ENCODE assay signal across 8 mouse cellular contexts in genomic region chr7:127677077-127677476, GRCm38 (mm10). TPM values are rescaled to one million over a fixed set of nuclear protein-coding genes. Genes with fewer than 3 reads are reported as not detected.
DNase-seq lines count a peak whose midpoint lies in the region; ATAC-seq lines count a peak whose summit lies in the region.

No protein-coding gene starts in this region.

- 69% methylated on average over 6 of the region's 6 CpGs for WGBS in forebrain, embryonic 11.5 days
- WGBS in forebrain, embryonic 15.5 days: 69% methylated on average over 6 of the region's 6 CpGs
- WGBS in neural tube, embryonic 15.5 days: 73% methylated on average over 6 of the region's 6 CpGs

- H3K4me3 ChIP-seq in forebrain, embryonic 11.5 days (ENCODE audit: low read depth, low read length): no peak overlapping the region
- H3K4me3 ChIP-seq in forebrain, embryonic 15.5 days: no peak overlapping the region
- H3K4me3 ChIP-seq in neural tube, embryonic 15.5 days (replicated peaks): no peak overlapping the region

- no peaks in the 10 kb centered on the region for H3K4me1 ChIP-seq in forebrain, embryonic 11.5 days (replicated peaks; ENCODE audit: control insufficient read depth, insufficient read depth, low read length)
- 0 out of 2 replicates have a peak, but pooled peaks cover 3% of the 10 kb centered on the region for H3K4me1 ChIP-seq in forebrain, embryonic 15.5 days
- H3K4me1 ChIP-seq in neural tube, embryonic 15.5 days: peaks cover 6% of the 10 kb centered on the region; the same call in 1 of the 2 replicates

- no peaks in the 10 kb centered on the region for H3K36me3 ChIP-seq in forebrain, embryonic 11.5 days (ENCODE audit: control insufficient read depth, insufficient read depth, low read length)
- no peaks in the 10 kb centered on the region for H3K36me3 ChIP-seq in forebrain, embryonic 15.5 days
- H3K36me3 ChIP-seq in neural tube, embryonic 15.5 days: peaks cover 7% of the 10 kb centered on the region; the same call in 1 of the 2 replicates

- no peak overlapping the region for H3K4me2 ChIP-seq in forebrain, embryonic 11.5 days (ENCODE audit: low read depth, low read length, severe bottlenecking)
- no peak overlapping the region for H3K4me2 ChIP-seq in forebrain, embryonic 15.5 days (replicated peaks)
- no peak overlapping the region for H3K4me2 ChIP-seq in neural tube, embryonic 15.5 days

- no peaks in the 10 kb centered on the region for H3K27me3 ChIP-seq in forebrain, embryonic 11.5 days (ENCODE audit: control insufficient read depth, insufficient read depth, low read length)
- no peaks in the 10 kb centered on the region for H3K27me3 ChIP-seq in forebrain, embryonic 15.5 days
- H3K27me3 ChIP-seq in neural tube, embryonic 15.5 days (replicated peaks): no peaks in the 10 kb centered on the region

- no peak overlapping the region for H3K9ac ChIP-seq in forebrain, embryonic 11.5 days (ENCODE audit: low read length)
- no peak overlapping the region for H3K9ac ChIP-seq in forebrain, embryonic 15.5 days (replicated peaks)
- H3K9ac ChIP-seq in neural tube, embryonic 15.5 days (replicated peaks): no peak overlapping the region

- H3K9me3 ChIP-seq in forebrain, embryonic 11.5 days (ENCODE audit: control insufficient read depth, low read length): no peaks in the 10 kb centered on the region
- H3K9me3 ChIP-seq in forebrain, embryonic 15.5 days: no peaks in the 10 kb centered on the region
- H3K9me3 ChIP-seq in neural tube, embryonic 15.5 days (replicated peaks): no peaks in the 10 kb centered on the region

- no peak for ATAC-seq in forebrain, embryonic 11.5 days (replicated peaks; ENCODE audit: low FRiP score)
- ATAC-seq in forebrain, embryonic 15.5 days (replicated peaks): no peak
- no peak for ATAC-seq in neural tube, embryonic 15.5 days (ENCODE audit: low FRiP score)

- DNase-seq in forebrain, embryonic 11.5 days (ENCODE audit: low spot score): peak; percentile 79
- peak; percentile 64 for DNase-seq in neural tube, embryonic 10.5 days (ENCODE audit: extremely low spot score, low spot score)
- DNase-seq in c-Kit-positive CD71-positive TER-119-negative erythroid progenitor cells, embryonic 14.5 days (ENCODE audit: low read depth): peak; percentile 54
- DNase-seq in kidney, postnatal 10 days: peak; percentile 68
- peak; percentile 77 for DNase-seq in naive thymus-derived CD4-positive, alpha-beta T cell, adult 2 months (ENCODE audit: low read depth)
- no peak for DNase-seq in urinary bladder, adult 18-20 months (ENCODE audit: low spot score in 2 of 2)

- no peak overlapping the region for H3K27ac ChIP-seq in forebrain, embryonic 11.5 days (ENCODE audit: low read depth, low read length)
- no peak overlapping the region for H3K27ac ChIP-seq in forebrain, embryonic 15.5 days (replicated peaks)
- H3K27ac ChIP-seq in neural tube, embryonic 15.5 days (replicated peaks): no peak overlapping the region

RNA-seq across cellular contexts. Expression of gene Bcl7c, which starts 31.7 kb away (rescaled TPM):
- polyA plus RNA-seq in forebrain, embryonic 11.5 days (2014; fragmentation: Nextera tagmentation; extraction: Ambion mirVana): 59.5 and 65.8 TPM in 2 replicates
- polyA plus RNA-seq in forebrain, embryonic 15.5 days (2015; fragmentation: Nextera tagmentation; extraction: Ambion mirVana): 43.1 and 47.9 TPM in 2 replicates
- 49.5 and 62.9 TPM in 2 replicates for polyA plus RNA-seq in neural tube, embryonic 15.5 days (2015; fragmentation: Nextera tagmentation; extraction: Ambion mirVana)

RNA-seq across cellular contexts. Expression of gene Ctf1, which starts 35.5 kb away (rescaled TPM):
- polyA plus RNA-seq in forebrain, embryonic 11.5 days (2014; fragmentation: Nextera tagmentation; extraction: Ambion mirVana): 7.2 and 9.5 TPM in 2 replicates
- 3.8 and 5.8 TPM in 2 replicates for polyA plus RNA-seq in forebrain, embryonic 15.5 days (2015; fragmentation: Nextera tagmentation; extraction: Ambion mirVana)
- 3.6 and 6.2 TPM in 2 replicates for polyA plus RNA-seq in neural tube, embryonic 15.5 days (2015; fragmentation: Nextera tagmentation; extraction: Ambion mirVana)

RNA-seq across cellular contexts. Expression of gene Ctf2, which starts 54.9 kb away (rescaled TPM):
- polyA plus RNA-seq in forebrain, embryonic 11.5 days (2014; fragmentation: Nextera tagmentation; extraction: Ambion mirVana): 0.63 TPM in 1 of 2 replicates, not detected in the other
- 0.10 and 0.19 TPM in 2 replicates for polyA plus RNA-seq in forebrain, embryonic 15.5 days (2015; fragmentation: Nextera tagmentation; extraction: Ambion mirVana)
- polyA plus RNA-seq in neural tube, embryonic 15.5 days (2015; fragmentation: Nextera tagmentation; extraction: Ambion mirVana): 0.09 and 0.13 TPM in 2 replicates

Comparison
In these comparisons a context has a peak if more than half of its experiments do, and no peak if none do; other contexts are left out.
1. DNase-seq: peak in forebrain, embryonic 11.5 days (single experiment), neural tube, embryonic 10.5 days (single experiment), c-Kit-positive CD71-positive TER-119-negative erythroid progenitor cells, embryonic 14.5 days (single experiment), kidney, postnatal 10 days (single experiment) and naive thymus-derived CD4-positive, alpha-beta T cell, adult 2 months (single experiment); none in urinary bladder, adult 18-20 months (0 of 2).